Mouse (Mus musculus) bone marrow macrophage, adult 2 months (primary cell): ENCODE measurements around the gene Zfp358. TPM values are rescaled to one million over a fixed set of nuclear protein-coding genes. Genes with fewer than 3 reads are reported as not detected.

Experiments used
- H3K27ac ChIP-seq: 2 replicates; pipeline ENCODE4 v1.5.1; 2012; ENCODE audit warnings: low read depth, low read length; ENCODE audit not compliant: insufficient read depth
- H3K4me1 ChIP-seq: 2 replicates; pipeline ENCODE4 v1.6.1; 2012; ENCODE audit warnings: low read length; ENCODE audit not compliant: control insufficient read depth, insufficient read depth
- H3K4me3 ChIP-seq: 2 replicates; pipeline ENCODE4 v1.5.1; 2012; ENCODE audit warnings: mild to moderate bottlenecking, low read length, moderate library complexity; ENCODE audit not compliant: insufficient read depth
- CTCF ChIP-seq: IDR thresholded peaks from 2 replicates; pipeline ENCODE4 v1.5.1; 2012; ENCODE audit warnings: low read depth, mild to moderate bottlenecking, low read length, moderate library complexity
- POLR2A ChIP-seq: IDR thresholded peaks from 2 replicates; pipeline ENCODE4 v1.6.1; 2012; ENCODE audit warnings: mild to moderate bottlenecking, low read depth, low read length, borderline replicate concordance
- polyA plus RNA-seq: library from polyadenylated mRNA; stranded (reverse); fragments of >200 nt; gene quantifications from 2 replicates; pipeline ENCODE4 v1.2.4, GENCODE M21; 2012; ENCODE audit not compliant: missing spikeins, insufficient read depth, insufficient read length

Zfp358 gene
- polyA plus RNA-seq, 1 experiment, result 20.8 TPM

DNA sequence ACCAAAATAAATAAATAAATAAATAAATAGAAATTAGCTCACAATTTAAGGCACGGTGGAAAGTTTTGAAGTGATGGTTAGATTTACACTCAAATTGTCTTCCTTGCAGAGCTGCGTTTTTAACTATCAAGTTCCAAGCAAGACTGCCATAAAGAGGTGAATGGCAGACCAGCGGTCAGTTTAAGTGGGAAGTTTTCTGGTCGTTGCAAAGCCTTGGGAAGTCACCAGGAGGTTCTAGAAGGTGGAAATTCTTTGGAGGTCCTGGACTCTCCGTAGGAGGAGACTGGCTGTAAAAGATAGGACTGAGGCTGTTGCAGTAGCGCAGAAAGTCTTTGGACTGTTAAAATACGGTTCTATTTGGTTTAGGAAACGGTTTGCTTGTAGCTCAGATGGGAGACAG, 6.8 kb downstream of the Zfp358 start:
- Histone ChIP-seq H3K4me1 (peaks cover 20% of the 10 kb centered on the region), H3K4me3 (peak overlapping the region; percentile 62), H3K27ac (peak overlapping the region; percentile 77)
- TF ChIP-seq POLR2A, result no peak
- TF ChIP-seq CTCF, result no peak

DNA sequence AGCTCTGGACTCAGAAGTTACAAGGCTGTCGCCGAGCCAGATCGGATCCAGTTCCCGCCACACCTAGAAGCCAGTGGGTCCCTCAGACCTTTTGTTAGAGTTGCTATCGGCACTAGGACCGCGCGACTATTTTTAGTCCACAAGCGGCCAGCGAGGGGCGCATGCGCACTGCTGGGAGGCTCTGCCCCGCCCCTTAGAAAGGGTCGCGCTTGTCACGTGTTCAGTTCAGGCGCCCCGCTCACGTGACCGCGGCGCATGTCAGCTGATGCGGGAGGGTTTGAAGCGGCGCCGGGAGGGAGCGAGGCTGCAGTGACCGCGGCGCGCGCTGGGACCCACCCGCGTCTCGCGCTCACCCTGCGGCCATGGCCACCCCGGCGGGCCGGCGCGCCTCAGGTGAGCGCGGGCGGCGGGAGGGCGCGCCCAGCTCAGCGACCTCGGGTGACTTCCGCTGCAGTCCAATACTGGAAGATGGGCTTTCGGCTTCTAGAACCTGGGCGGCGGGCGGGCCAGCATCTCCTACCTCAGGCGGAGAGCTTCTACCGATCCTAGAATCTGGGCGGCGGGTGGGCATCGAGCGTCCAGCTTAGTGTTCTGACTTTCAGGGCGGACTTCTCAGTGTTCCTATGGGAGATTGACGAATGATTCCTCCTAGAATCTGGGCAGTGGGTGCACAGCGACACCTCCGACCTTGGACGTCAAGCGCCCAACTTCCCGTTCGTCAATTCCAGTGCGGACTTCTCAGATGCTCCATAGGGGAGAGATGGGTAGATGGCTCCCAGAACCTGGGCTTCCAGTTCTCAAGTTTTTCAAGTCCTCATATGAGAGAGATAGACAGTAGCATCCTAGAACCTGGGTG, 7.5 kb downstream of the Zfp358 start, which contains the start of gene Mcoln1:
Gene Mcoln1, plus strand, starts transcription at position 223 of the 856 bp plus-strand sequence.
- H3K4me3 ChIP-seq, result peak within 1 kb of the TSS; percentile 88
- peaks cover 20% of the 10 kb centered on the region for H3K4me1 ChIP-seq
- peak; percentile 22; the same call in 1 of the 2 replicates for TF ChIP-seq CTCF
- TF ChIP-seq POLR2A, result no peak
- H3K27ac ChIP-seq, result peak within 1 kb of the TSS; percentile 77

DNA sequence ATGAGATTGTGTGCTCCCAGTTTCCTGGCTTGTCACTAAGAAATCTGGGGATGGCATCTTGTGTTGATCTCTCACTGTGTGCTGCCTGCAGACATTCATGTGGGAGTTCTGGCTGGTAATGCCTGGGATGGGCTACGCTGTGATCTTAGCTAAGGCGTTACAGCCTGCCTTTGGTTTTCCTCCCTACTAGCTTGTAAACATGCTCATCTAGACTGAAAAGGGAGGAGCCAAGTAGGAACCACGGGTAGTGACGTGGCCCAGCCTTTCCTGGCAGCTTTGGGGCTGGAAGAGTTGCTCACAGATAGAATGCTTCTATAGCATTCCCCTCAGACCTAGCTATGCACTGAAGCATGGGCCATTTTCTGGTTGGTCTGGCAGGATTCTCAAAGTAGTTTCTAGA, 9.3 kb downstream of the Zfp358 start:
- peaks cover 20% of the 10 kb centered on the region for H3K4me1 ChIP-seq
- peak overlapping the region; percentile 30; the same call in 1 of the 2 replicates for H3K27ac ChIP-seq
- peak overlapping the region; percentile 88; the same call in 1 of the 2 replicates for H3K4me3 ChIP-seq
- TF ChIP-seq CTCF (no peak), POLR2A (no peak)

DNA sequence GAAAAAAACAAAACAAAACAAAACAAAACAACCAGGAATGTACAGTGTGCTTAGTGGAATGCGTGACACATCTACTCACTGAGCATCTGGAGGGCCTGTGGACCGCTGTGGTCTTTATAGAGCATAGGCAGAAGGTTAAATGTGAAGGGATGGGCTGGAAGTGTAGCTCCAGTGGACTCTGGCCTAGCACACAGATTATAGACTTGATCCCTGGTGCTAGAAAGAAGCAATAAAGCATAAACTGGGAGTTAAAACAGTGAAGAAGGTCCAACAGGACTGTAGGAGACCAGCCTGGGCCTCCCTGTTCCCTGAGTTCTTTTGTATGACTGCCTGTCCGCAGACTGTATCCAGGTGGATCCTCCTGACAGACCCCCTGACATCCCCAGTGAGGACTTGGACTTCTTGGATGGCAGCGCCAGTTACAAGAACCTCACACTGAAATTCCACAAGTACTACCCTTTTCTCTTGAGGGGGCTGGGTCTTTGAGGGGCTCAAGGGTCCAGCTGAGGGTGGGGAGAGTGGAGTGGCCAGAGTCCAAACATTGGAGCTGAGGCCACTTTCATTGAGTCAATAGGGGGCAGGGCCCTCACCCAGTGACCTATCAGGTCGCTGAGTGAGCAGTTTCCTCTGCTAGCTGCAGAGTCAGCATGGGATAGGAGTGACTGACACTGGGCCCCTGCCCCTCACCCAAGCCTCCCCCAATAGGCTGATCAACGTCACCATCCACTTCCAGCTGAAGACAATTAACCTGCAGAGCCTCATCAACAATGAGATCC, 15.2 kb downstream of the Zfp358 start:
- Histone ChIP-seq H3K4me3 (no peak overlapping the region), H3K4me1 (no peaks in the 10 kb centered on the region), H3K27ac (no peak overlapping the region)
- no peak for TF ChIP-seq POLR2A

DNA sequence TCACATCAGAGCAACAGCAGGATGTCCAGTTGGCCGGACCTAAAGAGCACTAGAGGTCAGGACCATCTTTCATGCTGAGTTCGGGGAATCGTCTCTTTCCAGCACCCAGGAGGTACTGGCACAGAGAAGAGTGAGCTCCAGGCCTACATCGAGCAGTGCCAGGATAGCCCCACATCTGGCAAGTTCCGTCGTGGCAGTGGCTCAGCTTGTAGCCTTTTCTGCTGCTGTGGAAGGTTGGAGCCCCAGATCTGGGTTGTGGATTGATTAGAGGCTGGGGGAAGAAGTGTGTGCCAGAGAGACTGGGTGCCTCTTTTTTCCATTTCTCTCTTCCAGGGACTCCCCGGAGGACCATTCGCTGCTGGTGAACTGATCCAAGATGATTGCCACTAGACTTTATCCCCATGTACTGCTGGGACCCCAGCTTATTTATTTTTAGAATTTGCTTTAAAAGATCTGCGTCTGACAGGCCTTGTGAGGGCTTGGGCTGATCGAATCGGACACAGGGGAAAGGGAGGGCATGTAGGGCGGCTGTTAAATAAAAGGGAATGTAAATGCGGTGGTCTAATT, 21.8 kb downstream of the Zfp358 start:
- Histone ChIP-seq H3K27ac (no peak overlapping the region), H3K4me3 (peak overlapping the region; percentile 91), H3K4me1 (peaks cover 3% of the 10 kb centered on the region; the same call in 1 of the 2 replicates)
- no peak for TF ChIP-seq POLR2A
- no peak for TF ChIP-seq CTCF

DNA sequence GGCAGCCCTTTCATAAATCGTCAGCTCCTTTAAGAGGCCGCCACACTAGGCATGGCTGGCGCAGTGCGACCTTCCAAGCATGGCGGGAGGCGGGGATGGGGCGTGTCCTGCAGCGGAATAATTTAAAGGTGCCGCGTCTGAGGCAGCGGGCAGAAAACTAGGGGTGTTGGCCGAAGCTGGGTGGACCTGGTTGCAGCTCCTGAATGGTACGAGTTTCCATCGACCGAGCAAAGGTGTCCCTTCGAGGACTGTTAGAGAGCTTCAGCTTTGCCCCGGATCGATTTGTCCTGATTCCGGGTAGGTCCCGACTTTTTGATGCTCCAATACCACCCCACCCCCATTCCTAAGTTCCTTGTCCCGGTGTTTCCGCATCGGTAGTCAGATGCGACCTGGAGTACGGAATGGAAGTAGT, 22.3 kb downstream of the Zfp358 start, which contains the start of gene Pnpla6:
Gene Pnpla6, plus strand, starts transcription at position 125 of the 412 bp plus-strand sequence.
- peaks cover 3% of the 10 kb centered on the region; the same call in 1 of the 2 replicates for H3K4me1 ChIP-seq
- TF ChIP-seq CTCF (no peak), POLR2A (0 out of 2 replicates have a peak, but pooled peaks have one; percentile 32)
- H3K4me3 ChIP-seq, result peak within 1 kb of the TSS; percentile 91
- no peak within 1 kb of the TSS; the same call in 1 of the 2 replicates for H3K27ac ChIP-seq

DNA sequence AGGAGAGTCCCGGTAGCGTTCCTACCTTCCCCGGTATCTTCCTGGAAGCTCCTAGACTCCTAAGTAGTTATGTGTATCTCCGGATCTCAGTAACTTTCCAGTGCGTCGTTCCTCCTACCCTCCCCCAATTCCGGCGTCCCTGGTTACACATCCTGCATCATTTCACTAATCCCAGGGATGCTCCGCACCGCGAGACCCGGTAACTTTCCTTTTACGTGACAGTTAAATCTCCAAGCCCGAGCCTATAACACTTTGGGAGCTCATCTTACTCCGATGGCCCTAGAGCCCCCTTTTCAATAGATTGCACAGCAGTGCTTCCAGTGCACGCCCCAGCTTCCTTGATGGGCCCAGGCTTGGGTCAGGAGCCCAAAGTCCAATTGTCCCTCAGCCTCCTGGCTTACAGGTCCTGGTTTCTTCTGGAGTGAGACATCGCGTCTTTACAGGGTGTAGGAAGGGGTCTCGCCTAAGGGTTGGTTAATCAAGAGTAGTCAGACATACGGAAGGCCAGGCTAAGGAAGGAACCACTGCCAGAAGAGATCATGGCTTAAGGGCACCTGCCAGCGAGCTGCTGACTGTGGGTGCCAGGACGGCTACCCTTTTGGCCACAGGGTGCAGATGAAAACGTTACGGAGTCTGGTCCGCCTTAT, 23.0 kb downstream of the Zfp358 start:
- Histone ChIP-seq H3K4me3 (peak overlapping the region; percentile 91), H3K27ac (no peak overlapping the region; the same call in 1 of the 2 replicates), H3K4me1 (peaks cover 3% of the 10 kb centered on the region; the same call in 1 of the 2 replicates)
- TF ChIP-seq CTCF, result no peak
- TF ChIP-seq POLR2A, result no peak

DNA sequence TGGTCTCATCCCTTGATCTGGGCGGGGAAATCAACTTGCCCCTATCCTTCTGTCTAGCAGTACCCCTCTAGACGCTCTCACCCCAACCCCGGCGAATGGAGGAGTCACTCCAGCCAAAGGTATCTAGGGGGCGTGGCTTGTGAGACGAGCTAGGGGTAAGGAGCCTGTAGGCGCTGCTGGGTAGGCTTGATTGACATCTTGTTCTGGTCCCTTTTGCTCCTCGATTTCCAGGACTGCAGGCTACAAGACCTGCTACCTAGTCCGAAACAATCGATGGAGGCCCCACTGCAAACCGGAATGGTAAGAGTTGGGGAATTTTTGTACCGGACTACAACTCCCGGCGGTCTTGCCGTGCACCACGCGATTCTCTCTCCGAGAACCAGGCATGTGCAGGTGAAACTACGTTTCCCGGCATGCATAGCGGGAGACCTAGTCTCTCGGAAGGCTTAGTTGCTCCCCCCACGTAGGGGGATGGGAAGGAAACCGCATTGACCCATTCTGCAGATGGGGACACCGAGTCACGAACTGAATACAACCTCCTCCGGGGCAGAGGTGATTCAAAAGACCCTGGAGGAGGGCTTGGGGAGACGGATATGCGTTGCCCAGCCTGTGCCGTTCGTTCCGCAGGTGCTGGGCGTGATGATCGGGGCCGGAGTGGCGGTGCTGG, 23.6 kb downstream of the Zfp358 start:
- TF ChIP-seq POLR2A (no peak), CTCF (0 out of 2 replicates have a peak, but pooled peaks have one; percentile 5)
- H3K4me3 ChIP-seq, result peak overlapping the region; percentile 91
- H3K4me1 ChIP-seq, result peaks cover 3% of the 10 kb centered on the region; the same call in 1 of the 2 replicates
- H3K27ac ChIP-seq, result no peak overlapping the region; the same call in 1 of the 2 replicates
